ENCODE assay signal across 7 mouse cellular contexts in the genomic region with DNA sequence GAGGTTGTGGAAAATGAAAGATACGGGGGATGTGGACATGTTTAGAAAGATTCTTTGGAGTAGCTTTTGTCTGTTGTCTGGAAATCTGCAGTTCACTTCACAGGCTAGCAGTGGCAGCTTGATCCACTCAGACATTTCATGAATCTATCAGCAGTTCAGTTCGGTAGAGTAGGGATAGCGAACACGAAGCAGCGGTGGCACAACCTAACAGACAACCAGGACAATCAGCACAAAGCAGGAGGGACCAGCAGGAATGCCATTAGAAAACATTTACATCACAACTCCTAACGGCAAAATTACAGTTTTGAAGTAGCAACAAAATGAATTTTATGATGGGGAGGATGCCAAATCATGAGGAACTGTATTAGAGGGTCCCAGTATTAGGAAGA. TPM values are rescaled to one million over a fixed set of nuclear protein-coding genes. Genes with fewer than 3 reads are reported as not detected.
DNase-seq lines count a peak whose midpoint lies in the region; ATAC-seq and TF ChIP-seq lines count a peak whose summit lies in the region.

No protein-coding gene starts in this region.

- H3K4me2 ChIP-seq in forebrain, embryonic 11.5 days (ENCODE audit: low read depth, low read length, severe bottlenecking), result peak overlapping the region; percentile 93; the same call in 1 of the 2 replicates
- H3K4me2 ChIP-seq in limb, embryonic 14.5 days (replicated peaks; ENCODE audit: low read depth, low read length, severe bottlenecking), result peak overlapping the region; percentile 91
- H3K4me2 ChIP-seq in stomach, embryonic 16.5 days (ENCODE audit: low read depth, low read length), result peak overlapping the region; percentile 82

- no peak for TF ChIP-seq POLR2A in limb, embryonic 14.5 days (IDR thresholded peaks at IDR 0.05; ENCODE audit: borderline replicate concordance, extremely low read depth, insufficient read depth, insufficient read length)

- no peak for ATAC-seq in megakaryocyte, adult 5-6 weeks (ENCODE audit: poor library complexity, severe bottlenecking)
- 0 out of 2 replicates have a peak, but pooled peaks have one; percentile 17 for ATAC-seq in forebrain, embryonic 11.5 days (replicated peaks; ENCODE audit: low FRiP score)
- no peak for ATAC-seq in limb, embryonic 14.5 days (ENCODE audit: low FRiP score, low read depth)
- ATAC-seq in stomach, embryonic 16.5 days (ENCODE audit: insufficient read depth, low FRiP score), result no peak

- no peaks in the 10 kb centered on the region for H3K9me3 ChIP-seq in megakaryocyte, embryonic 14.5 days
- H3K9me3 ChIP-seq in forebrain, embryonic 11.5 days (ENCODE audit: control insufficient read depth, low read length), result no peaks in the 10 kb centered on the region
- no peaks in the 10 kb centered on the region for H3K9me3 ChIP-seq in limb, embryonic 14.5 days (ENCODE audit: control insufficient read depth, low read length)
- no peaks in the 10 kb centered on the region for H3K9me3 ChIP-seq in stomach, embryonic 16.5 days (replicated peaks; ENCODE audit: control insufficient read depth, low read length)

- H3K9ac ChIP-seq in forebrain, embryonic 11.5 days (ENCODE audit: low read length), result peak overlapping the region; percentile 77
- peak overlapping the region; percentile 77; the same call in 1 of the 2 replicates for H3K9ac ChIP-seq in limb, embryonic 14.5 days (ENCODE audit: low read depth, low read length, severe bottlenecking)
- peak overlapping the region; percentile 86; the same call in 1 of the 2 replicates for H3K9ac ChIP-seq in stomach, embryonic 16.5 days (ENCODE audit: low read length)

- DNase-seq in forebrain, embryonic 11.5 days (ENCODE audit: low spot score), result no peak
- no peak for DNase-seq in limb, embryonic 14.5 days (ENCODE audit: low spot score)
- DNase-seq in urinary bladder, postnatal 36 days (ENCODE audit: low spot score in 2 of 2), result no peak
- no peak for DNase-seq in layer of hippocampus, adult 9-10 months (ENCODE audit: low spot score)

- H3K27me3 ChIP-seq in megakaryocyte, embryonic 14.5 days (replicated peaks), result no peaks in the 10 kb centered on the region
- H3K27me3 ChIP-seq in forebrain, embryonic 11.5 days (ENCODE audit: control insufficient read depth, insufficient read depth, low read length), result no peaks in the 10 kb centered on the region
- H3K27me3 ChIP-seq in limb, embryonic 14.5 days (ENCODE audit: control insufficient read depth, insufficient read depth, low read length), result no peaks in the 10 kb centered on the region
- H3K27me3 ChIP-seq in stomach, embryonic 16.5 days (ENCODE audit: control insufficient read depth, insufficient read depth, low read length), result no peaks in the 10 kb centered on the region

- peak overlapping the region; percentile 97 for H3K4me3 ChIP-seq in megakaryocyte, embryonic 14.5 days (replicated peaks)
- H3K4me3 ChIP-seq in forebrain, embryonic 11.5 days (ENCODE audit: low read depth, low read length), result no peak overlapping the region; the same call in 1 of the 2 replicates
- peak overlapping the region; percentile 79 for H3K4me3 ChIP-seq in limb, embryonic 14.5 days (replicated peaks; ENCODE audit: low read length)
- H3K4me3 ChIP-seq in stomach, embryonic 16.5 days (replicated peaks; ENCODE audit: low read length), result peak overlapping the region; percentile 82

- WGBS in forebrain, embryonic 11.5 days, result 76% methylated on average over 6 of the region's 6 CpGs
- WGBS in limb, embryonic 14.5 days, result 72% methylated on average over 6 of the region's 6 CpGs
- 73% methylated on average over 6 of the region's 6 CpGs for WGBS in stomach, embryonic 16.5 days

- H3K36me3 ChIP-seq in megakaryocyte, embryonic 14.5 days (replicated peaks; ENCODE audit: low read length), result peaks cover 46% of the 10 kb centered on the region
- H3K36me3 ChIP-seq in forebrain, embryonic 11.5 days (ENCODE audit: control insufficient read depth, insufficient read depth, low read length), result peaks cover 19% of the 10 kb centered on the region
- peaks cover 32% of the 10 kb centered on the region for H3K36me3 ChIP-seq in limb, embryonic 14.5 days (ENCODE audit: control insufficient read depth, insufficient read depth, low read length)
- peaks cover 19% of the 10 kb centered on the region for H3K36me3 ChIP-seq in stomach, embryonic 16.5 days (ENCODE audit: control insufficient read depth, insufficient read depth, low read length)

- peak overlapping the region; percentile 68 for H3K27ac ChIP-seq in forebrain, embryonic 11.5 days (ENCODE audit: low read depth, low read length)
- peak overlapping the region; percentile 86 for H3K27ac ChIP-seq in limb, embryonic 14.5 days (replicated peaks; ENCODE audit: low read depth, low read length)
- peak overlapping the region; percentile 95 for H3K27ac ChIP-seq in stomach, embryonic 16.5 days (ENCODE audit: low read length)

- H3K4me1 ChIP-seq in megakaryocyte, embryonic 14.5 days, result peaks cover 38% of the 10 kb centered on the region
- peaks cover 4% of the 10 kb centered on the region; the same call in 1 of the 2 replicates for H3K4me1 ChIP-seq in forebrain, embryonic 11.5 days (replicated peaks; ENCODE audit: control insufficient read depth, insufficient read depth, low read length)
- H3K4me1 ChIP-seq in limb, embryonic 14.5 days (ENCODE audit: control insufficient read depth, insufficient read depth, low read length), result peaks cover 13% of the 10 kb centered on the region
- H3K4me1 ChIP-seq in stomach, embryonic 16.5 days (ENCODE audit: control insufficient read depth, insufficient read depth, low read length), result peaks cover 9% of the 10 kb centered on the region

RNA-seq across cellular contexts. Expression of a gene that starts 0.5 kb away (rescaled TPM):
- 135 and 141 TPM in 2 replicates for polyA plus RNA-seq in megakaryocyte, embryonic 14.5 days (2012; ENCODE audit: insufficient read depth, low replicate concordance)
- 19.5 and 23.3 TPM in 2 replicates for total RNA-seq in megakaryocyte, adult 5-6 weeks (2015)
- total RNA-seq in megakaryocyte, adult 5-6 weeks (2017), result 28.9 and 29.8 TPM in 2 replicates
- polyA plus RNA-seq in forebrain, embryonic 11.5 days (2014; fragmentation: Nextera tagmentation; extraction: Ambion mirVana), result 55.0 and 57.2 TPM in 2 replicates
- polyA plus RNA-seq in limb, embryonic 14.5 days (2012; rRNA removed), result 116 and 142 TPM in 2 replicates
- 39.7 and 43.0 TPM in 2 replicates for polyA plus RNA-seq in limb, embryonic 14.5 days (2014; fragmentation: Nextera tagmentation; extraction: Ambion mirVana)
- polyA plus RNA-seq in stomach, embryonic 16.5 days (2015; fragmentation: Nextera tagmentation; extraction: Ambion mirVana), result 37.2 and 39.0 TPM in 2 replicates

RNA-seq across cellular contexts. Expression of a gene that starts 9.5 kb away (rescaled TPM):
- 4.2 and 8.2 TPM in 2 replicates for polyA plus RNA-seq in megakaryocyte, embryonic 14.5 days (2012; ENCODE audit: insufficient read depth, low replicate concordance)
- 1.4 and 1.8 TPM in 2 replicates for total RNA-seq in megakaryocyte, adult 5-6 weeks (2015)
- total RNA-seq in megakaryocyte, adult 5-6 weeks (2017), result 0.81 and 3.2 TPM in 2 replicates
- polyA plus RNA-seq in forebrain, embryonic 11.5 days (2014; fragmentation: Nextera tagmentation; extraction: Ambion mirVana), result 1.7 and 1.8 TPM in 2 replicates
- polyA plus RNA-seq in limb, embryonic 14.5 days (2012; rRNA removed), result 5.2 and 7.1 TPM in 2 replicates
- polyA plus RNA-seq in limb, embryonic 14.5 days (2014; fragmentation: Nextera tagmentation; extraction: Ambion mirVana), result 2.0 and 2.4 TPM in 2 replicates
- polyA plus RNA-seq in stomach, embryonic 16.5 days (2015; fragmentation: Nextera tagmentation; extraction: Ambion mirVana), result 2.8 and 3.1 TPM in 2 replicates

RNA-seq across cellular contexts. Expression of a gene that starts 9.7 kb away (rescaled TPM):
- polyA plus RNA-seq in megakaryocyte, embryonic 14.5 days (2012; ENCODE audit: insufficient read depth, low replicate concordance), result 31.6 and 32.2 TPM in 2 replicates
- total RNA-seq in megakaryocyte, adult 5-6 weeks (2015), result 17.1 and 18.0 TPM in 2 replicates
- total RNA-seq in megakaryocyte, adult 5-6 weeks (2017), result 29.3 and 32.0 TPM in 2 replicates
- polyA plus RNA-seq in forebrain, embryonic 11.5 days (2014; fragmentation: Nextera tagmentation; extraction: Ambion mirVana), result 11.2 and 12.2 TPM in 2 replicates
- polyA plus RNA-seq in limb, embryonic 14.5 days (2012; rRNA removed), result 62.1 and 74.9 TPM in 2 replicates
- 21.5 and 25.2 TPM in 2 replicates for polyA plus RNA-seq in limb, embryonic 14.5 days (2014; fragmentation: Nextera tagmentation; extraction: Ambion mirVana)
- 28.5 and 30.5 TPM in 2 replicates for polyA plus RNA-seq in stomach, embryonic 16.5 days (2015; fragmentation: Nextera tagmentation; extraction: Ambion mirVana)

RNA-seq across cellular contexts. Expression of a gene that starts 21.8 kb away (rescaled TPM):
- polyA plus RNA-seq in megakaryocyte, embryonic 14.5 days (2012; ENCODE audit: insufficient read depth, low replicate concordance), result 4.0 and 25.1 TPM in 2 replicates
- total RNA-seq in megakaryocyte, adult 5-6 weeks (2015), result 69.0 and 71.3 TPM in 2 replicates
- 51.7 and 58.4 TPM in 2 replicates for total RNA-seq in megakaryocyte, adult 5-6 weeks (2017)
- polyA plus RNA-seq in forebrain, embryonic 11.5 days (2014; fragmentation: Nextera tagmentation; extraction: Ambion mirVana), result 119 and 120 TPM in 2 replicates
- 212 and 265 TPM in 2 replicates for polyA plus RNA-seq in limb, embryonic 14.5 days (2012; rRNA removed)
- 91.7 and 99.6 TPM in 2 replicates for polyA plus RNA-seq in limb, embryonic 14.5 days (2014; fragmentation: Nextera tagmentation; extraction: Ambion mirVana)
- polyA plus RNA-seq in stomach, embryonic 16.5 days (2015; fragmentation: Nextera tagmentation; extraction: Ambion mirVana), result 105 and 108 TPM in 2 replicates

RNA-seq across cellular contexts. Expression of a gene that starts 22.0 kb away (rescaled TPM):
- 5.1 and 27.3 TPM in 2 replicates for polyA plus RNA-seq in megakaryocyte, embryonic 14.5 days (2012; ENCODE audit: insufficient read depth, low replicate concordance)
- 47.3 and 53.3 TPM in 2 replicates for total RNA-seq in megakaryocyte, adult 5-6 weeks (2015)
- total RNA-seq in megakaryocyte, adult 5-6 weeks (2017), result 98.8 and 106 TPM in 2 replicates
- polyA plus RNA-seq in forebrain, embryonic 11.5 days (2014; fragmentation: Nextera tagmentation; extraction: Ambion mirVana), result 62.6 and 63.2 TPM in 2 replicates
- 63.4 and 76.5 TPM in 2 replicates for polyA plus RNA-seq in limb, embryonic 14.5 days (2012; rRNA removed)
- 43.8 and 47.2 TPM in 2 replicates for polyA plus RNA-seq in limb, embryonic 14.5 days (2014; fragmentation: Nextera tagmentation; extraction: Ambion mirVana)
- 142 and 149 TPM in 2 replicates for polyA plus RNA-seq in stomach, embryonic 16.5 days (2015; fragmentation: Nextera tagmentation; extraction: Ambion mirVana)
